Mouse (Mus musculus) mammary gland, adult 2 months (tissue): ENCODE measurements around the gene Adprhl1. TPM values are rescaled to one million over a fixed set of nuclear protein-coding genes. Genes with fewer than 3 reads are reported as not detected.

Source experiments
- polyA plus RNA-seq: library from polyadenylated mRNA; depleted of rRNA; stranded (reverse); fragments of >200 nt; gene quantifications from 2 replicates; pipeline ENCODE4 v1.2.3, GENCODE M21; 2012; ENCODE audit warnings: low replicate concordance; rRNA removed

Gene Adprhl1
- polyA plus RNA-seq, result 0.53 and 2.8 TPM in 2 replicates

GRCm38 (mm10) chr8:13254019-13254418 is at the start of gene Adprhl1:
Gene Adprhl1, minus strand, starts transcription at chr8:13254162.

GRCm38 (mm10) chr8:13287692-13288623 is 34.0 kb upstream of the Adprhl1 start, which contains the start of the genes Dcun1d2 and Tmco3:
Gene Dcun1d2, minus strand, starts transcription at chr8:13288131.
Gene Tmco3, plus strand, starts transcription at chr8:13288190.

GRCm38 (mm10) chr8:13200301-13201012 is 53.5 kb downstream of the Adprhl1 start, which contains the start of gene Grtp1:
Gene Grtp1, minus strand, starts transcription at chr8:13200620.

Other genes starting within 250 kb of the Adprhl1 start
- 1.4 and 1.5 TPM in 2 replicates for gene F7, start 228.1 kb downstream of the Adprhl1 start, polyA plus RNA-seq
- 0.92 and 1.6 TPM in 2 replicates for gene F10, start 216.9 kb downstream of the Adprhl1 start, polyA plus RNA-seq
- gene Proz, start 193.2 kb downstream of the Adprhl1 start, polyA plus RNA-seq, result 0.04 and 1.2 TPM in 2 replicates
- gene Pcid2, start 148.7 kb downstream of the Adprhl1 start, polyA plus RNA-seq, result 21.4 and 25.1 TPM in 2 replicates
- 36.6 and 48.9 TPM in 2 replicates for gene Cul4a, start 148.5 kb downstream of the Adprhl1 start, polyA plus RNA-seq
- 448 and 578 TPM in 2 replicates for gene Lamp1, start 95.0 kb downstream of the Adprhl1 start, polyA plus RNA-seq
- 7.1 and 16.2 TPM in 2 replicates for gene Grtp1, start 53.5 kb downstream of the Adprhl1 start, polyA plus RNA-seq
- 17.8 and 34.9 TPM in 2 replicates for gene Dcun1d2, start 34.0 kb upstream of the Adprhl1 start, polyA plus RNA-seq
- 26.0 and 41.1 TPM in 2 replicates for gene Tmco3, start 34.0 kb upstream of the Adprhl1 start, polyA plus RNA-seq
- 22.0 and 39.2 TPM in 2 replicates for gene Tfdp1, start 84.6 kb upstream of the Adprhl1 start, polyA plus RNA-seq
- 0.82 and 1.3 TPM in 2 replicates for gene Atp4b, start 142.7 kb upstream of the Adprhl1 start, polyA plus RNA-seq
- 0.01 TPM in 1 of 2 replicates, not detected in the other for gene Grk1, start 150.9 kb upstream of the Adprhl1 start, polyA plus RNA-seq
- 15.5 and 19.5 TPM in 2 replicates for gene Tmem255b, start 181.0 kb upstream of the Adprhl1 start, polyA plus RNA-seq
- 194 and 224 TPM in 2 replicates for gene Gas6, start 240.3 kb upstream of the Adprhl1 start, polyA plus RNA-seq